Mouse (Mus musculus): Measurements from ENCODE around the gene Sox2. TPM values are rescaled to one million over a fixed set of nuclear protein-coding genes. Genes with fewer than 3 reads are reported as not detected.
A peak's percentile ranks its signal among the peaks of the same experiment; 100 is the strongest.

The Sox2 gene
- polyA plus RNA-seq, 1 experiment from 2014 or later, result 16.8 TPM

GRCm38 (mm10) chr3:34648105-34648832, 1.9 kb upstream of the Sox2 start:
- Histone ChIP-seq H3K27me3 (ENCODE audit: control insufficient read depth, insufficient read depth, low read length) (peaks cover 18% of the 10 kb centered on the region; the same call in 1 of the 2 replicates), H3K9me3 (ENCODE audit: control insufficient read depth, low read length) (no peaks in the 10 kb centered on the region), H3K27ac (replicated peaks; ENCODE audit: low read depth, low read length) (peak overlapping the region; percentile 85), H3K4me3 (replicated peaks; ENCODE audit: low read depth, low read length) (peak overlapping the region; percentile 57), H3K4me2 (ENCODE audit: low read length) (peak overlapping the region; percentile 71), H3K4me1 (ENCODE audit: control insufficient read depth, insufficient read depth, low read length) (peaks cover 14% of the 10 kb centered on the region), H3K9ac (replicated peaks; ENCODE audit: low read length) (peak overlapping the region; percentile 54), H3K36me3 (ENCODE audit: control insufficient read depth, insufficient read depth, low read length) (no peaks in the 10 kb centered on the region)
- WGBS, result under 1% methylated on average over 19 of the region's 19 CpGs
- no peak for ATAC-seq (ENCODE audit: low FRiP score, low TSS enrichment)
- peak; percentile 66 for DNase-seq

- Histone ChIP-seq H3K4me2 (ENCODE audit: low read length) (peak overlapping the region; percentile 71), H3K4me3 (replicated peaks; ENCODE audit: low read depth, low read length) (peak overlapping the region; percentile 57), H3K36me3 (ENCODE audit: control insufficient read depth, insufficient read depth, low read length) (no peaks in the 10 kb centered on the region), H3K9ac (replicated peaks; ENCODE audit: low read length) (peak overlapping the region; percentile 54), H3K27ac (replicated peaks; ENCODE audit: low read depth, low read length) (peak overlapping the region; percentile 85), H3K4me1 (ENCODE audit: control insufficient read depth, insufficient read depth, low read length) (peaks cover 13% of the 10 kb centered on the region), H3K27me3 (ENCODE audit: control insufficient read depth, insufficient read depth, low read length) (peaks cover 12% of the 10 kb centered on the region; the same call in 1 of the 2 replicates), H3K9me3 (ENCODE audit: control insufficient read depth, low read length) (no peaks in the 10 kb centered on the region)
- 1% methylated on average over 50 of the region's 50 CpGs for WGBS
- ATAC-seq (ENCODE audit: low FRiP score, low TSS enrichment) (peak; percentile 53), DNase-seq (peak; percentile 62)
Measured at GRCm38 (mm10) chr3:34648833-34649719, 1.1 kb upstream of the Sox2 start.

- Histone ChIP-seq H3K9ac (replicated peaks; ENCODE audit: low read length) (peak overlapping the region; percentile 79), H3K27ac (replicated peaks; ENCODE audit: low read depth, low read length) (peak overlapping the region; percentile 95), H3K9me3 (ENCODE audit: control insufficient read depth, low read length) (no peaks in the 10 kb centered on the region), H3K36me3 (ENCODE audit: control insufficient read depth, insufficient read depth, low read length) (no peaks in the 10 kb centered on the region), H3K4me2 (ENCODE audit: low read length) (peak overlapping the region; percentile 71), H3K4me1 (ENCODE audit: control insufficient read depth, insufficient read depth, low read length) (peaks cover 13% of the 10 kb centered on the region), H3K27me3 (ENCODE audit: control insufficient read depth, insufficient read depth, low read length) (peaks cover 9% of the 10 kb centered on the region; the same call in 1 of the 2 replicates), H3K4me3 (replicated peaks; ENCODE audit: low read depth, low read length) (peak overlapping the region; percentile 57)
- ATAC-seq (ENCODE audit: low FRiP score, low TSS enrichment), result peak; percentile 16
- under 1% methylated on average over 67 of the region's 67 CpGs for WGBS
- DNase-seq, result peak; percentile 76
Measured at GRCm38 (mm10) chr3:34650621-34651361, 586 bp downstream of the Sox2 start.

GRCm38 (mm10) chr3:34651486-34652170, 1.4 kb downstream of the Sox2 start:
- Histone ChIP-seq H3K27me3 (ENCODE audit: control insufficient read depth, insufficient read depth, low read length) (peaks cover 9% of the 10 kb centered on the region; the same call in 1 of the 2 replicates), H3K9me3 (ENCODE audit: control insufficient read depth, low read length) (no peaks in the 10 kb centered on the region), H3K4me2 (ENCODE audit: low read length) (peak overlapping the region; percentile 71), H3K4me3 (replicated peaks; ENCODE audit: low read depth, low read length) (peak overlapping the region; percentile 57), H3K4me1 (ENCODE audit: control insufficient read depth, insufficient read depth, low read length) (peaks cover 7% of the 10 kb centered on the region), H3K27ac (replicated peaks; ENCODE audit: low read depth, low read length) (peak overlapping the region; percentile 95), H3K9ac (replicated peaks; ENCODE audit: low read length) (peak overlapping the region; percentile 79), H3K36me3 (ENCODE audit: control insufficient read depth, insufficient read depth, low read length) (no peaks in the 10 kb centered on the region)
- DNase-seq (peak; percentile 52), ATAC-seq (ENCODE audit: low FRiP score, low TSS enrichment) (no peak)
- WGBS, result 3% methylated on average over 26 of the region's 26 CpGs

GRCm38 (mm10) chr3:34652616-34653015, 2.4 kb downstream of the Sox2 start:
- peak overlapping the region; percentile 89 for H3K27ac ChIP-seq (replicated peaks; ENCODE audit: low read depth, low read length)
- H3K9ac ChIP-seq (replicated peaks; ENCODE audit: low read length), result peak overlapping the region; percentile 64
- peak overlapping the region; percentile 83 for H3K4me2 ChIP-seq (ENCODE audit: low read length)
- no peaks in the 10 kb centered on the region for H3K9me3 ChIP-seq (ENCODE audit: control insufficient read depth, low read length)
- H3K4me1 ChIP-seq (ENCODE audit: control insufficient read depth, insufficient read depth, low read length), result peaks cover 15% of the 10 kb centered on the region
- H3K27me3 ChIP-seq (ENCODE audit: control insufficient read depth, insufficient read depth, low read length), result peaks cover 9% of the 10 kb centered on the region; the same call in 1 of the 2 replicates
- WGBS, result under 1% methylated on average over 14 of the region's 14 CpGs
- peak overlapping the region; percentile 44 for H3K4me3 ChIP-seq (replicated peaks; ENCODE audit: low read depth, low read length)
- ATAC-seq (ENCODE audit: low FRiP score, low TSS enrichment) (no peak), DNase-seq (peak; percentile 73)
- H3K36me3 ChIP-seq (ENCODE audit: control insufficient read depth, insufficient read depth, low read length), result no peaks in the 10 kb centered on the region

GRCm38 (mm10) chr3:34653235-34653976, 3.2 kb downstream of the Sox2 start:
- Histone ChIP-seq H3K36me3 (ENCODE audit: control insufficient read depth, insufficient read depth, low read length) (no peaks in the 10 kb centered on the region), H3K4me1 (ENCODE audit: control insufficient read depth, insufficient read depth, low read length) (peaks cover 19% of the 10 kb centered on the region), H3K27me3 (ENCODE audit: control insufficient read depth, insufficient read depth, low read length) (peaks cover 13% of the 10 kb centered on the region; the same call in 1 of the 2 replicates), H3K4me2 (ENCODE audit: low read length) (peak overlapping the region; percentile 83), H3K9ac (replicated peaks; ENCODE audit: low read length) (peak overlapping the region; percentile 64), H3K4me3 (replicated peaks; ENCODE audit: low read depth, low read length) (peak overlapping the region; percentile 44), H3K9me3 (ENCODE audit: control insufficient read depth, low read length) (no peaks in the 10 kb centered on the region), H3K27ac (replicated peaks; ENCODE audit: low read depth, low read length) (peak overlapping the region; percentile 89)
- peak; percentile 68 for DNase-seq
- no peak for ATAC-seq (ENCODE audit: low FRiP score, low TSS enrichment)
- 1% methylated on average over 26 of the region's 26 CpGs for WGBS

GRCm38 (mm10) chr3:34653977-34654500, 3.8 kb downstream of the Sox2 start:
- H3K4me3 ChIP-seq (replicated peaks; ENCODE audit: low read depth, low read length), result peak overlapping the region; percentile 44
- H3K27me3 ChIP-seq (ENCODE audit: control insufficient read depth, insufficient read depth, low read length), result peaks cover 15% of the 10 kb centered on the region
- peaks cover 14% of the 10 kb centered on the region for H3K4me1 ChIP-seq (ENCODE audit: control insufficient read depth, insufficient read depth, low read length)
- DNase-seq, result peak; percentile 80
- peak overlapping the region; percentile 89 for H3K27ac ChIP-seq (replicated peaks; ENCODE audit: low read depth, low read length)
- no peaks in the 10 kb centered on the region for H3K36me3 ChIP-seq (ENCODE audit: control insufficient read depth, insufficient read depth, low read length)
- peak overlapping the region; percentile 64 for H3K9ac ChIP-seq (replicated peaks; ENCODE audit: low read length)
- WGBS, result 2% methylated on average over 9 of the region's 9 CpGs
- ATAC-seq (ENCODE audit: low FRiP score, low TSS enrichment), result no peak
- no peaks in the 10 kb centered on the region for H3K9me3 ChIP-seq (ENCODE audit: control insufficient read depth, low read length)
- peak overlapping the region; percentile 83 for H3K4me2 ChIP-seq (ENCODE audit: low read length)
